Mouse (Mus musculus) brain, embryonic 14.5 days (tissue): Measurements from ENCODE around the gene Kif18a. TPM values are rescaled to one million over a fixed set of nuclear protein-coding genes. Genes with fewer than 3 reads are reported as not detected.

Experiments used
- DNase-seq: peaks from one replicate; pipeline ENCODE4 v3.0.0-alpha.2; 2011; ENCODE audit warnings: low read depth
- CTCF ChIP-seq: fragments of 200-500 bp; IDR thresholded peaks from 2 replicates; pipeline ENCODE4 v1.5.1; 2012; ENCODE audit warnings: inconsistent platforms, mild to moderate bottlenecking, moderate library complexity, borderline replicate concordance; ENCODE audit not compliant: insufficient read depth, insufficient read length; ENCODE audit errors: extremely low read depth
- POLR2A ChIP-seq: fragments of 200-500 bp; IDR thresholded peaks from 2 replicates; pipeline ENCODE4 v1.6.1; 2012; ENCODE audit warnings: mild to moderate bottlenecking, inconsistent platforms, borderline replicate concordance; ENCODE audit not compliant: poor library complexity, insufficient read depth, insufficient read length, severe bottlenecking; ENCODE audit errors: extremely low read depth
- polyA plus RNA-seq: library from polyadenylated mRNA; depleted of rRNA; stranded (reverse); fragments of >200 nt; gene quantifications from 2 replicates; pipeline ENCODE4 v1.2.3, GENCODE M21; 2012; rRNA removed

The Kif18a gene
- polyA plus RNA-seq, 1 experiment: 4.2 TPM

GRCm38 (mm10) chr2:109374881-109375280 lies 94.3 kb downstream of the Kif18a start:
- no peak for DNase-seq
- TF ChIP-seq POLR2A: no peak
- TF ChIP-seq CTCF: no peak

DNA sequence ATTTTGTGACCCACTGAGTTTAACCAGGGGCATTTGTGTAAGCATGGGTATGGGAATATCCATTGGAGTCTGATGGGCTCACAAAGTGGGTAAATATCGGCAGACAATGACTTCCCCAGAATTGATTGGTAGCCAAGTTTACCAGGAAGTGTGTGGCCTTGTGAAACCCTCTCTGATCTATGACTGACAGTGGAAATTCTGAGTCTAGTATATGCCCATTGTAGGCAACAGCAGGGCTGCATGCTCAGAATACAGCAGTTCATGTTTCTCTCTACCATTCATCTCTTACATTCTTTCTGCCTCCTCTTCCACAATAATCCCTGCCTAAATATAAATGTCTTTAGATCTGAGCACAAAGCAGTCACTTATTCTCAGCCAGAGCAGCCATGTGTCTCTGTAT lies 103.5 kb downstream of the Kif18a start:
- no peak for DNase-seq
- no peak for TF ChIP-seq CTCF
- no peak for TF ChIP-seq POLR2A

DNA sequence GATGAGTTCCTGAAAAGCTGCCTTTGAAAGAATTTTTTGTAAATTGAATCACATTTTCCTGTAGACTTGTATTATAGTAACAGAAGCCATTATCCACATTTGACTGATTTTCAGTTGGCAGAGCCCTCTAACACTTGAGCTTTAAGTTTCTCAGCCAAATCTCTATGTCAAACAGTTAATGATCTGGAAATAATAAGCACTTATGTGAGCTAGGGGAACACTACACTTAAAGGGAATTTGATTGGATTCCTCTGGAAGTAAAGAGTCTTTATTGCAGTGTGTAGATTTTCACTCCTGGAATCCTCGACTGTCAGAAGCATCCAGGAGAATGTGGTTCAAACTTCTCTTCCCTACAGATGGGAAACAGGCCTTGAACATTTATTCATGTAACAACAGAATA lies 105.7 kb downstream of the Kif18a start:
- TF ChIP-seq CTCF (no peak), POLR2A (no peak)
- peak; percentile 77 for DNase-seq

- DNase-seq: no peak
- TF ChIP-seq POLR2A (no peak), CTCF (no peak)
These were observed 108.2 kb downstream of the Kif18a start for GRCm38 (mm10) chr2:109388733-109389132.

DNA sequence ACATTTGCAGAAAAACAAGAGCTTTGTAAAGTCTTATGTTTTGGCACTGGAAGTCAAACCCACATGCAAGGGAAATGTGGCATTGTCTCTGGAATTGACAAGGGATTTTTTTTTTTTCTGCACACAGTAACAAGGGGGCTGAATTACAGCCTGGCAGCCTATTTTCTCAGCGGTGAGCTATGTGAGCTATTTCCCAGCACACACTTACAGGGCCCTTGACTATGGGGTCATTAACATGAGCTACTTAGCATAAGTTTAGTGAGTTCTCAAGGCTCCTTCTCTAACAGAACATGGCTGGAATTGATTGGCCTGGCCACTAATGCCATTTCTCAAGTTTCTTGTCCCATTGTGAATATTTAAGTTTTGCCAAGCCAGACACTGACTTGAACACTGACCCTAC lies 109.4 kb downstream of the Kif18a start:
- DNase-seq: peak; percentile 76
- TF ChIP-seq POLR2A: no peak

Other genes starting within 250 kb of the Kif18a start
- 6.3 and 8.7 TPM in 2 replicates for gene Mettl15, start within 50 bp of the Kif18a start, polyA plus RNA-seq